Mouse (Mus musculus): Measurements from ENCODE around the gene Zfp628. TPM values are rescaled to one million over a fixed set of nuclear protein-coding genes. Genes with fewer than 3 reads are reported as not detected.

Zfp628 gene
- total and polyA plus RNA-seq, 2 experiments from 2014 or later = 6.0 to 9.2 TPM

GRCm38 (mm10) chr7:4926849-4927248, 11.8 kb downstream of the Zfp628 start:
- peaks cover 25% of the 10 kb centered on the region; the same call in 1 of the 2 replicates for H3K4me1 ChIP-seq (ENCODE audit: insufficient read depth)
- no peaks in the 10 kb centered on the region for H3K9me3 ChIP-seq (ENCODE audit: low read length)
- H3K4me3 ChIP-seq (ENCODE audit: low read depth, low read length) = no peak overlapping the region
- H3K27me3 ChIP-seq (ENCODE audit: insufficient read depth, low read length) = no peaks in the 10 kb centered on the region
- H3K27ac ChIP-seq (ENCODE audit: low read depth, low read length) = no peak overlapping the region
- no peak overlapping the region for H3K9ac ChIP-seq
- no peak for TF ChIP-seq CTCF (IDR thresholded peaks at IDR 0.05; ENCODE audit: low read depth)
- no peaks in the 10 kb centered on the region for H3K36me3 ChIP-seq (ENCODE audit: insufficient read depth)
- no peak for DNase-seq
- ATAC-seq = no peak
- H3K4me2 ChIP-seq (ENCODE audit: low read depth) = no peak overlapping the region
- 83% methylated on average over 16 of the region's 16 CpGs for WGBS

DNA sequence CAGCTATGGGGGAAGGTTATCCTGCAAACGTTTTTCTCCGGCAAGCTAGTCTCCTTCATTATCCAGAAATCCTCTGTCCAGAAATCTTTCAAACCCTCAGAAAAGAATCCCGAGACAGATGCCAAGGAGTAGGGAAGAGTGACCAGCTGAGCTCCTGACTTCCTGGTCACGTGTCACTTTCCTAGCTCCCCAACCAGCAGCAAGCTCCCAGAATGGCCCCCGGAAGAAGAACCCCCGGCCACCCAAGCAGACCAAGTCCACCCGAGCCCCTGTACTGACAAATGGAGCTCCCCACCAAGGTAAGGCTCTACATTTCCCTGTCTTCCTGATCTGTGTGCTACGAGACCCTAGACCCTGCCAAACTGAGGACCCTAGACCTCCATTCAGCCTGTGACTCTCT, 12.7 kb downstream of the Zfp628 start:
- Histone ChIP-seq H3K27ac (ENCODE audit: low read depth, low read length) (no peak overlapping the region), H3K4me3 (ENCODE audit: low read depth, low read length) (no peak overlapping the region), H3K36me3 (ENCODE audit: insufficient read depth) (no peaks in the 10 kb centered on the region), H3K9me3 (ENCODE audit: low read length) (no peaks in the 10 kb centered on the region), H3K4me1 (ENCODE audit: insufficient read depth) (peaks cover 19% of the 10 kb centered on the region; the same call in 1 of the 2 replicates), H3K9ac (no peak overlapping the region), H3K4me2 (ENCODE audit: low read depth) (no peak overlapping the region), H3K27me3 (ENCODE audit: insufficient read depth, low read length) (no peaks in the 10 kb centered on the region)
- 72% methylated on average over 8 of the region's 8 CpGs for WGBS
- no peak for TF ChIP-seq CTCF (IDR thresholded peaks at IDR 0.05; ENCODE audit: low read depth)
- ATAC-seq = no peak
- no peak for DNase-seq

DNA sequence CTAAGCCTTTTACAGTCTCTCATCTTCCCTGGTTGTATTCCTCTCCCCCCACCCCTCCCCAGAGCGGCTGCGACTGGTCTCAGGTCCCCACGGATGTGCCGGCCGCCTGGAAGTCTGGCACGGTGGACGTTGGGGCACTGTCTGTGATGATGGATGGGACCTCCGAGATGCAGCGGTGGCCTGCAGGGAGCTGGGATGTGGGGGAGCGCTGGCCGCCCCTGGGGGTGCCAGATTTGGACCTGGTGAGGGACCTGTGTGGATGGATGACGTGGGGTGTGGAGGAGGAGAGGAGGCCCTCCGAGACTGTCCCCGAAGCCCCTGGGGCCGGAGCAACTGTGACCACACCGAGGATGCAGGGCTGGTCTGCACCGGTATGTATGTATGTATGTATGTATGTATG, 13.3 kb downstream of the Zfp628 start:
- no peaks in the 10 kb centered on the region for H3K27me3 ChIP-seq (ENCODE audit: insufficient read depth, low read length)
- H3K4me1 ChIP-seq (ENCODE audit: insufficient read depth) = peaks cover 19% of the 10 kb centered on the region; the same call in 1 of the 2 replicates
- TF ChIP-seq CTCF (IDR thresholded peaks at IDR 0.05; ENCODE audit: low read depth) = no peak
- DNase-seq (no peak), ATAC-seq (no peak)
- H3K4me3 ChIP-seq (ENCODE audit: low read depth, low read length) = no peak overlapping the region
- WGBS = 85% methylated on average over 17 of the region's 17 CpGs
- H3K9ac ChIP-seq = no peak overlapping the region
- no peak overlapping the region for H3K4me2 ChIP-seq (ENCODE audit: low read depth)
- no peak overlapping the region for H3K27ac ChIP-seq (ENCODE audit: low read depth, low read length)
- H3K9me3 ChIP-seq (ENCODE audit: low read length) = no peaks in the 10 kb centered on the region
- H3K36me3 ChIP-seq (ENCODE audit: insufficient read depth) = no peaks in the 10 kb centered on the region

DNA sequence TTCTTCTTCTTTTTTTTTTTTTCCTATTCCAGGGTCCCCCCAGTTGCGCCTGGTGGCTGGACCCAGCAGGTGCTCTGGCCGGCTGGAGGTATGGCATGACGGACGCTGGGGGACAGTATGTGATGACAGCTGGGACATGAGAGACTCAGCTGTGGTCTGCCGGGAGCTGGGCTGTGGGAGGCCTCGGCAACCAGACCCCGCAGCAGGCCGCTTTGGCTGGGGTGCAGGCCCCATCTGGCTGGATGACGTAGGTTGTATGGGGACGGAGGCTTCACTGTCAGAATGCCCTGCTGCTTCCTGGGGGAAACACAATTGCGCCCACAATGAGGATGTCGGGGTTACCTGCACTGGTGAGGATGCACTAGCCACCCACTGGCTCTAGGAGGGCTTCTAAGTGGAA, 18.1 kb downstream of the Zfp628 start:
- no peak for TF ChIP-seq CTCF (IDR thresholded peaks at IDR 0.05; ENCODE audit: low read depth)
- no peak overlapping the region for H3K4me2 ChIP-seq (ENCODE audit: low read depth)
- ATAC-seq = no peak
- H3K4me1 ChIP-seq (ENCODE audit: insufficient read depth) = no peaks in the 10 kb centered on the region
- DNase-seq = no peak
- H3K27me3 ChIP-seq (ENCODE audit: insufficient read depth, low read length) = no peaks in the 10 kb centered on the region
- no peaks in the 10 kb centered on the region for H3K36me3 ChIP-seq (ENCODE audit: insufficient read depth)
- 82% methylated on average over 12 of the region's 12 CpGs for WGBS
- no peak overlapping the region for H3K9ac ChIP-seq
- H3K4me3 ChIP-seq (ENCODE audit: low read depth, low read length) = no peak overlapping the region
- no peak overlapping the region for H3K27ac ChIP-seq (ENCODE audit: low read depth, low read length)
- H3K9me3 ChIP-seq (ENCODE audit: low read length) = no peaks in the 10 kb centered on the region

DNA sequence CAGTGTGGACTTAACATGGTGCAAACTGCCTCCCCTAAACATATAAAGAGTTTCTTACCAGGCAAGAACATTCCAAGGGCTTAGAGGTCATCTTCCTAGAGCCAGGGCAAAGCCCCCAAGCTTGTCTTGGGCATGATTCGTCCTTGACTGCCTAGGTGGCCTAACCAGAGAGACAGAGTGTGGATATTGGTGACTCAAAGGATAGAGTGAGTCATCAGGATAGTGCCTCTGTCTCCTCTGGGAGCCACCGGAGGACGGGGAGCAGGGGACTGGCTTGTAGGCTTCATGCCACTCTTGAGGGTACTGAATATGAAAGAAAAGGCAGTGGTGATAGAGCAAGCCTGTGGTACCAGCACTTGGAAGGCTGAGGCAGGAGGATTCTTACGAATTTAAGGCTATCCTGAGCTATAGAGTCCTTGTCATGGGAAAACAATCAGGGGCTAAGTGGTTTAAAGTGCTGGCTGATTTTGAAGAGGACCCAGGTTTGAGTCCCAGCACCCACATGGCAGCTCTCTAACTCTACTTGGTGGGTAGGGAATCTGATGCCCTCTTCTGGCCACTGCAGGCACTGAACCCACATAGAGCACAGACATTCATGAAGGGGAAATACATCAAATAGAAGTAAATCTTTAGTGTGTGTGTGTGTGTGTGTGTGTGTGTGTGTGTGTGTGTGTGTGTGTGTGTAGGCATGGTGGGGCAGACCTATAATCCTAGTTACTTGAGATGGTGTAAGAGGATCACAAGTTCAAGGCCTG, 19.3 kb downstream of the Zfp628 start:
- 79% methylated on average over 4 of the region's 4 CpGs for WGBS
- H3K9me3 ChIP-seq (ENCODE audit: low read length) = no peaks in the 10 kb centered on the region
- no peaks in the 10 kb centered on the region for H3K27me3 ChIP-seq (ENCODE audit: insufficient read depth, low read length)
- H3K9ac ChIP-seq = no peak overlapping the region
- no peaks in the 10 kb centered on the region for H3K4me1 ChIP-seq (ENCODE audit: insufficient read depth)
- DNase-seq (no peak), ATAC-seq (no peak)
- no peak overlapping the region for H3K27ac ChIP-seq (ENCODE audit: low read depth, low read length)
- no peak overlapping the region for H3K4me2 ChIP-seq (ENCODE audit: low read depth)
- no peak overlapping the region for H3K4me3 ChIP-seq (ENCODE audit: low read depth, low read length)
- no peak for TF ChIP-seq CTCF (IDR thresholded peaks at IDR 0.05; ENCODE audit: low read depth)
- no peaks in the 10 kb centered on the region for H3K36me3 ChIP-seq (ENCODE audit: insufficient read depth)

DNA sequence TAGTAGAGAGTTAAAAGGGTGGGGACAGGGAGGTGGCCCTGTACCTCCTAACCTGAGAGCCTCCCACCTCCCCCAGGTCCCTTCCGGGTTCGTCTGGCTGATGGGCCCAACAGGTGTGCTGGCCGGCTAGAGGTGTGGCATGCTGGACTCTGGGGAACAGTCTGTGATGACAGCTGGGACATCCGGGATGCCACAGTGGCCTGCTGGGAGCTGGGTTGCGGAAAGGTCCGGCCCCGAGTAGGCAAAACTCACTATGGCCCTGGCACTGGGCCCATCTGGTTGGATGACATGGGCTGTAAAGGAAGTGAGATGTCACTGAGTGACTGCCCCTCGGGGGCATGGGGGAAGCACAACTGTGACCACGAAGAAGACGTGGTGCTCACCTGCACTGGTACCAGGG, 21.8 kb downstream of the Zfp628 start:
- Histone ChIP-seq H3K4me1 (ENCODE audit: insufficient read depth) (no peaks in the 10 kb centered on the region), H3K4me2 (ENCODE audit: low read depth) (no peak overlapping the region), H3K27ac (ENCODE audit: low read depth, low read length) (no peak overlapping the region), H3K4me3 (ENCODE audit: low read depth, low read length) (no peak overlapping the region), H3K9ac (no peak overlapping the region), H3K9me3 (ENCODE audit: low read length) (no peaks in the 10 kb centered on the region), H3K27me3 (ENCODE audit: insufficient read depth, low read length) (no peaks in the 10 kb centered on the region), H3K36me3 (ENCODE audit: insufficient read depth) (no peaks in the 10 kb centered on the region)
- ATAC-seq (no peak), DNase-seq (no peak)
- TF ChIP-seq CTCF (IDR thresholded peaks at IDR 0.05; ENCODE audit: low read depth) = no peak
- WGBS = 82% methylated on average over 10 of the region's 10 CpGs

DNA sequence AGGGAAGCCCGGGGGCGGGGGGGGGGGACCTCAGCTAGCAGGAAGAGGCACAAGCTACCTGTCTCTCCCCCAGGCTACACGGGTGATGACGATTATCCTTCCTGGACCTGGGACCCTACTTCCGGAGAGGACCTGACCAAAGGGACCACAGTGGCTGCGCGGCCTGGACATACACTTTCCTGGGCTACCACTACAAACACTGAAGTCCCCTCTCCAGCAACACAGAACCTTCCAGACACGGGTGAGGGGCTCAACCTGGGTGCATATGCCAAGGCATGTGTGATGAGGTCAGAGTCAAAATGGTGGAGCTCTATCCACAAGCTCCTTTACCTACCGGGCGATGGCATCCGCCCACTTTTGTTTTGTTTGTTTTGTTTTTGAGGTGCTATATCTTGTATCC, 22.4 kb downstream of the Zfp628 start:
- no peak for TF ChIP-seq CTCF (IDR thresholded peaks at IDR 0.05; ENCODE audit: low read depth)
- H3K4me2 ChIP-seq (ENCODE audit: low read depth) = no peak overlapping the region
- DNase-seq = no peak
- H3K4me3 ChIP-seq (ENCODE audit: low read depth, low read length) = no peak overlapping the region
- H3K27ac ChIP-seq (ENCODE audit: low read depth, low read length) = no peak overlapping the region
- WGBS = 80% methylated on average over 10 of the region's 11 CpGs
- no peaks in the 10 kb centered on the region for H3K9me3 ChIP-seq (ENCODE audit: low read length)
- H3K36me3 ChIP-seq (ENCODE audit: insufficient read depth) = no peaks in the 10 kb centered on the region
- no peak overlapping the region for H3K9ac ChIP-seq
- no peak for ATAC-seq
- H3K27me3 ChIP-seq (ENCODE audit: insufficient read depth, low read length) = no peaks in the 10 kb centered on the region
- no peaks in the 10 kb centered on the region for H3K4me1 ChIP-seq (ENCODE audit: insufficient read depth)

Data from forebrain, postnatal 0 days (tissue).